Mouse (Mus musculus): ENCODE measurements around the gene Agap2. TPM values are rescaled to one million over a fixed set of nuclear protein-coding genes. Genes with fewer than 3 reads are reported as not detected.

Agap2 gene
- polyA plus RNA-seq, 1 experiment from 2014 or later = 0.04 TPM

DNA sequence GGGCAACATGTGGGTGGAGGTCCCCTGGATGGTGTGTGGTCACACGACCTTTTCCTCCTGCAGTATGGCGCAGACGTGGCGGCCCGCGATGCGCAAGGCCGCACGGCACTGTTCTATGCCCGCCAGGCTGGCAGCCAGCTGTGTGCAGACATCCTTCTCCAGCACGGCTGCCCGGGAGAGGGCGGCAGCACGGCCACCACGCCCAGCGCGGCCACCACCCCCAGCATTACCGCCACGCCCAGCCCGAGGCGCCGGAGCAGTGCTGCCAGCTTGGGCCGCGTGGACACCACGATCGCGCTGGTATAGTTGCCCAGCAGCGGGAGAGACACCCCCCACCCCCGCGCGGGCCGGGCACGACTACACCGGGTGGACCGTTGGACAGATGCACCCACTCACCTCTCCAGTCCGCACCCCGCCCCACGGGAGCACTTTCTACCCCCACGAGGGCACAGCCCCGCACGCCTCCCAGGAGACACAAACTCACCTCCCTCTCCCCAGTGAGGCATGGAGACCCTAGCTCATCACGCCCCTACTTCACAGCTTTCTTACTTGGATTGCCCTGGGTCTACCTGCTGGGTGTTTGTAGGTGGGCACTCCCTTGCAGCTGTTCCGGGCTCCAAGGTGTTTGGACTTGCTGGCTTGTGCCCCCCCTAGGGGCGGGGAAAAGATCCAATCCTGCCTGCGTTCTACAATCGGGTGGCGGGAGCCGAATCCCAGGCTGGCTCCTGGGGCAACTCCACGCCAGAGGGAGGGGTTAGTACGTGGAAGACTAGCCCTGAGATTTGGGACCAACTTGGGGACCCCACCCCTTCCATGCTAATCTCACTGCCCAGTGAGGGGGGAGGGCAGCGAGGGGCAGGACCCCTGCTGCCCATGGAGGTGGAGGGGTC lies 16.7 kb downstream of the Agap2 start:
- Histone ChIP-seq H3K4me1 (replicated peaks; ENCODE audit: control insufficient read depth, insufficient read depth) (0 out of 2 replicates have a peak, but pooled peaks cover 7% of the 10 kb centered on the region), H3K4me3 (ENCODE audit: low read depth, low read length) (peak overlapping the region; percentile 24), H3K36me3 (ENCODE audit: control insufficient read depth, insufficient read depth, low read length) (peaks cover 3% of the 10 kb centered on the region; the same call in 1 of the 2 replicates), H3K27me3 (ENCODE audit: control insufficient read depth, insufficient read depth, low read length) (peaks cover 5% of the 10 kb centered on the region; the same call in 1 of the 2 replicates), H3K9ac (ENCODE audit: low read length) (0 out of 2 replicates have a peak overlapping the region, but pooled peaks have one; percentile 27), H3K27ac (replicated peaks) (no peak overlapping the region), H3K4me2 (replicated peaks; ENCODE audit: low read depth) (peak overlapping the region; percentile 44), H3K9me3 (ENCODE audit: control insufficient read depth, low read length) (no peaks in the 10 kb centered on the region)
- DNase-seq (ENCODE audit: low spot score) = peak; percentile 85
- TF ChIP-seq EP300 (optimal IDR thresholded peaks at IDR 0.05) (no peak), CTCF (IDR thresholded peaks at IDR 0.05; ENCODE audit: low read depth) (peak; percentile 41)
- peak; percentile 62 for ATAC-seq (ENCODE audit: low FRiP score, low TSS enrichment)
- WGBS = 8% methylated on average over 51 of the region's 51 CpGs

DNA sequence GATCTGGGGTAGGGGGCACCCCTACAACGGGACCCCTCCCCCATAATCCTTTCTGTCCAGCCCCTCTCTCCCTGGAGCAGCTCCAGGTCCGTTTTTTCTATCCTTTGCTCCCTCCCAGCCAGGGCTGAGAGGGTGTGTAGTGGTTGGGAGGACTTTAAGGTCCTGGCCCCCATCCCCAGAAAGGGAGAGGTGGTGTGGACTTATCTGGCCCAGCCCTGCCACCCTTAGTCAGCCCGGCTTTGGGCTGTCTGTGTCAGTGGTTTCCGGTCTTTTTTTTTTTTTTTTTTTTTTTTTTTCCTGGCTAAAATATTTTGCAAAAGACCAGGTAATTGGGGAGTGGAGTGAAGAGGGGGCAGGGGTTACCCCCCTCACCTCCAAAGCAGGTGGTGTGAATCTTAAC lies 17.7 kb downstream of the Agap2 start:
- TF ChIP-seq CTCF (IDR thresholded peaks at IDR 0.05; ENCODE audit: low read depth) (no peak), EP300 (optimal IDR thresholded peaks at IDR 0.05) (no peak)
- Histone ChIP-seq H3K27ac (replicated peaks) (no peak overlapping the region), H3K4me2 (replicated peaks; ENCODE audit: low read depth) (no peak overlapping the region), H3K9me3 (ENCODE audit: control insufficient read depth, low read length) (no peaks in the 10 kb centered on the region), H3K36me3 (ENCODE audit: control insufficient read depth, insufficient read depth, low read length) (peaks cover 8% of the 10 kb centered on the region; the same call in 1 of the 2 replicates), H3K4me3 (ENCODE audit: low read depth, low read length) (no peak overlapping the region), H3K27me3 (ENCODE audit: control insufficient read depth, insufficient read depth, low read length) (peaks cover 5% of the 10 kb centered on the region; the same call in 1 of the 2 replicates), H3K4me1 (replicated peaks; ENCODE audit: control insufficient read depth, insufficient read depth) (0 out of 2 replicates have a peak, but pooled peaks cover 7% of the 10 kb centered on the region), H3K9ac (ENCODE audit: low read length) (no peak overlapping the region)
- DNase-seq (ENCODE audit: low spot score) (no peak), ATAC-seq (ENCODE audit: low FRiP score, low TSS enrichment) (no peak)
- WGBS = 49% methylated on average over 4 of the region's 4 CpGs

DNA sequence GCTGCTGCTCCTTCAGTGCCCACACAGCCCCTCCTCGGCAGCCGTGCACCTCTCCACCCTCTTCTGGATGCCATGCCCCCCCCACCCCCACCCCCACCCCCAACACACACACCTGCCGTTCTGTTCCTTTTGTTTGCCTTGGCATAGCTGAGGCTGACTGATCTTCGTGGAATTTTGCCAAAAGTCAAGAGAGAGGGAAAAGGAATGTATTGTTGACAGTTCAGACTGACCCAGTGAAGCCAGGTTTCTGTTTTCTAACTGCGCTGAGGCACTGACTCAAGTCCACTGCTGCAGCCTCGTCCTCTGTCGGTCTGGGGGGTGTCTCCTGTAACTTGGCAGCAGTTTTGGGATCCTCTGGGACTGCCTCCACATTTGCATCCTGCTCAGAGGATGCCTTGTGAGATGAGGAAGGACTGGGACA lies 19.3 kb downstream of the Agap2 start:
- 14% methylated on average over 7 of the region's 7 CpGs for WGBS
- Histone ChIP-seq H3K27ac (replicated peaks) (no peak overlapping the region), H3K4me1 (replicated peaks; ENCODE audit: control insufficient read depth, insufficient read depth) (0 out of 2 replicates have a peak, but pooled peaks cover 7% of the 10 kb centered on the region), H3K4me2 (replicated peaks; ENCODE audit: low read depth) (no peak overlapping the region), H3K4me3 (ENCODE audit: low read depth, low read length) (no peak overlapping the region), H3K9me3 (ENCODE audit: control insufficient read depth, low read length) (no peaks in the 10 kb centered on the region), H3K36me3 (ENCODE audit: control insufficient read depth, insufficient read depth, low read length) (peaks cover 16% of the 10 kb centered on the region; the same call in 1 of the 2 replicates), H3K9ac (ENCODE audit: low read length) (no peak overlapping the region), H3K27me3 (ENCODE audit: control insufficient read depth, insufficient read depth, low read length) (peaks cover 5% of the 10 kb centered on the region; the same call in 1 of the 2 replicates)
- peak; percentile 72 for DNase-seq (ENCODE audit: low spot score)
- ATAC-seq (ENCODE audit: low FRiP score, low TSS enrichment) = peak; percentile 53
- TF ChIP-seq EP300 (optimal IDR thresholded peaks at IDR 0.05) (no peak), CTCF (IDR thresholded peaks at IDR 0.05; ENCODE audit: low read depth) (no peak)

DNA sequence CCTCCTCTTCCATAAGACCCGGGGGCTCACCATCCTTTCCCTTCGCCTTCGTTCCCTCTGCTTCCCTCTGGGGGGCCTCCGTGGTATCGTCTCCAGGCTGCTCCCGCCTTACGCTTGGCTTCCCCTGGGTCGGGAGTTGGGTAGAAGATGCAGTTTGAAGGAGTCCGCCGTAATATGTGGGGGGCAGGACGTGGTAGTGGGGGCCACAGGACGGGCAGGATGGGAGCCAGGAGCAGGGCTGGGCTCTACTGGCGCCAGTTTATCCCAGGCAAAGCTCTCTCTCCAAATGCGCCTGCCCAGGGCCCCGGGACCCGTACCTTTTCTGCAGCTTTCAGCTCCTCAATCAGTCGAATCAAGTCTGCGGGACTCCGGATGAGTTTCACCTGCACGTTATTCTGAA lies 23.4 kb downstream of the Agap2 start:
- Histone ChIP-seq H3K4me3 (ENCODE audit: low read depth, low read length) (no peak overlapping the region), H3K9me3 (ENCODE audit: control insufficient read depth, low read length) (no peaks in the 10 kb centered on the region), H3K36me3 (ENCODE audit: control insufficient read depth, insufficient read depth, low read length) (peaks cover 18% of the 10 kb centered on the region; the same call in 1 of the 2 replicates), H3K27me3 (ENCODE audit: control insufficient read depth, insufficient read depth, low read length) (no peaks in the 10 kb centered on the region; the same call in 1 of the 2 replicates), H3K4me2 (replicated peaks; ENCODE audit: low read depth) (no peak overlapping the region), H3K4me1 (replicated peaks; ENCODE audit: control insufficient read depth, insufficient read depth) (0 out of 2 replicates have a peak, but pooled peaks cover 2% of the 10 kb centered on the region), H3K9ac (ENCODE audit: low read length) (no peak overlapping the region), H3K27ac (replicated peaks) (no peak overlapping the region)
- no peak for DNase-seq (ENCODE audit: low spot score)
- 82% methylated on average over 20 of the region's 20 CpGs for WGBS
- ATAC-seq (ENCODE audit: low FRiP score, low TSS enrichment) = no peak
- TF ChIP-seq EP300 (optimal IDR thresholded peaks at IDR 0.05) = no peak
- no peak for TF ChIP-seq CTCF (IDR thresholded peaks at IDR 0.05; ENCODE audit: low read depth)

DNA sequence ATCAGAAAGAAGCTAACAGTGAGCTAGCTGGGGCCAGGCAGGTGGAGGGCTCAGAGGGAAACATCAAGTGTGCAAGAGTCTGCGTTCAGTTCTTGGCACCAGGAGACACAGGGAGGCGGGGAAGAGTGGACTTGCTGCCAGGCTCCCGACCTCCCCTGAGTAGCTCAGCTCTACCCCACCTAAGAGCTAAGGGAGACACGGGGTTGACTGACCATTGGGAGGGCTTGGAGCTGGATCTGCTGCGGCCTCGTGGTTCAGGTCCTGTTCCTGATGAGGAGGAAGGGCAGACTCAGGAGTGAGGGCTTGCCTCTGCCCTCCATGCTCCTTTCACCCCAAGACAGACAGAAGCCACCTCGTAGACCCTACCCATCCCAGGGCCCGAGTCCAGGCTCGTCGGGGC lies 24.1 kb downstream of the Agap2 start:
- H3K4me1 ChIP-seq (replicated peaks; ENCODE audit: control insufficient read depth, insufficient read depth) = 0 out of 2 replicates have a peak, but pooled peaks cover under 1% of the 10 kb centered on the region
- H3K27ac ChIP-seq (replicated peaks) = no peak overlapping the region
- WGBS = 87% methylated on average over 10 of the region's 10 CpGs
- H3K4me2 ChIP-seq (replicated peaks; ENCODE audit: low read depth) = no peak overlapping the region
- TF ChIP-seq EP300 (optimal IDR thresholded peaks at IDR 0.05) (no peak), CTCF (IDR thresholded peaks at IDR 0.05; ENCODE audit: low read depth) (no peak)
- H3K4me3 ChIP-seq (ENCODE audit: low read depth, low read length) = no peak overlapping the region
- peaks cover 18% of the 10 kb centered on the region; the same call in 1 of the 2 replicates for H3K36me3 ChIP-seq (ENCODE audit: control insufficient read depth, insufficient read depth, low read length)
- H3K9me3 ChIP-seq (ENCODE audit: control insufficient read depth, low read length) = no peaks in the 10 kb centered on the region
- no peaks in the 10 kb centered on the region; the same call in 1 of the 2 replicates for H3K27me3 ChIP-seq (ENCODE audit: control insufficient read depth, insufficient read depth, low read length)
- H3K9ac ChIP-seq (ENCODE audit: low read length) = no peak overlapping the region
- DNase-seq (ENCODE audit: low spot score) = no peak
- ATAC-seq (ENCODE audit: low FRiP score, low TSS enrichment) = no peak

Measured in stomach, postnatal 0 days (tissue).